Mouse (Mus musculus): ENCODE measurements around the gene Gkn3.

GRCm38 (mm10) chr6:87424037-87424816 lies 35.5 kb upstream of the Gkn3 start:
- TF ChIP-seq CTCF (IDR thresholded peaks at IDR 0.05; ENCODE audit: low read depth, low read length) (no peak), TAL1 (conservative IDR thresholded peaks at IDR 0.05; ENCODE audit: low read depth, low read length) (no peak), GATA1 (IDR thresholded peaks at IDR 0.05; ENCODE audit: borderline replicate concordance, low read length) (no peak), POLR2AphosphoS5 (IDR thresholded peaks at IDR 0.05; ENCODE audit: insufficient replicate concordance, low read depth, low read length) (no peak)

Measured in G1E (cell line).